Mouse (Mus musculus) thymus, adult 2 months (tissue): ENCODE measurements around the gene Snx14.

ENCODE experiments used
- CTCF ChIP-seq: fragments of 200-500 bp; IDR thresholded peaks from 2 replicates; pipeline ENCODE4 v1.5.1; 2012; ENCODE audit warnings: mild to moderate bottlenecking, control low read depth, low read length, moderate library complexity, borderline replicate concordance; ENCODE audit not compliant: control insufficient read depth, poor library complexity, insufficient read depth; ENCODE audit errors: extremely low read depth
- POLR2A ChIP-seq: fragments of 200-500 bp; IDR thresholded peaks from 2 replicates; pipeline ENCODE4 v1.6.1; 2012; ENCODE audit warnings: mild to moderate bottlenecking, low read length, control low read depth, moderate library complexity; ENCODE audit not compliant: control insufficient read depth, poor library complexity, insufficient read depth; ENCODE audit errors: extremely low read depth

- no peak for TF ChIP-seq POLR2A
- TF ChIP-seq CTCF = no peak
Measured at GRCm38 (mm10) chr9:88335839-88336238, 102.9 kb downstream of the Snx14 start.
